Mouse (Mus musculus) heart, postnatal 36 days (tissue): ENCODE data around the gene Tnfrsf22. TPM values are rescaled to one million over a fixed set of nuclear protein-coding genes. Genes with fewer than 3 reads are reported as not detected.
A peak's percentile ranks its signal among the peaks of the same experiment; 100 is the strongest.

Experiments used
- DNase-seq, 2 experiments: peaks; one replicate each; pipeline ENCODE4 v3.0.0; 2021 to 2022
- intact Hi-C: fragments of 180-260 bp; cut with DNase I; formaldehyde crosslinking; loops from one replicate; pipeline ENCODE4 v1.15.1; 2025
- total RNA-seq, 2 experiments: library from RNA; stranded (reverse); gene quantifications; 2 replicates each; pipeline ENCODE4 v1.2.3; 2021

Gene Tnfrsf22
- total RNA-seq, 2 experiments from 2014 or later: 1.5 to 2.3 TPM

GRCm38 (mm10) chr7:143587586-143587985 is 61.9 kb downstream of the Tnfrsf22 start:
- DNase-seq: peak; percentile 22 to 25
- intact Hi-C loops: loop anchor here (5.0 kb wide), 1 partner anchor 160 kb away; no protein-coding TSS in a partner anchor

Other genes starting within 250 kb of the Tnfrsf22 start
- gene Cdkn1c, start 188.6 kb downstream of the Tnfrsf22 start, total RNA-seq: 10 to 100 TPM; 30.8 to 44.2 TPM
- gene Slc22a18, start 175.9 kb downstream of the Tnfrsf22 start, total RNA-seq: under 1 TPM; 0.33 to 0.54 TPM
- not detected for gene Phlda2, start 146.5 kb downstream of the Tnfrsf22 start, total RNA-seq
- 100 to 1,000 TPM; 181 to 193 TPM for gene Nap1l4, start 100.6 kb downstream of the Tnfrsf22 start, total RNA-seq
- 10 to 100 TPM; 22.6 to 23.6 TPM for gene Cars, start 49.6 kb downstream of the Tnfrsf22 start, total RNA-seq
- gene Tnfrsf26, start 20.9 kb downstream of the Tnfrsf22 start, total RNA-seq: under 1 TPM; 0.44 to 0.81 TPM
- 1 to 10 TPM; 1.4 to 2.0 TPM for gene Tnfrsf23, start 36.2 kb upstream of the Tnfrsf22 start, total RNA-seq
- 10 to 100 TPM; 19.6 to 26.1 TPM for gene Osbpl5, start 107.3 kb upstream of the Tnfrsf22 start, total RNA-seq
- not detected for gene Mrgprg, start 117.3 kb upstream of the Tnfrsf22 start, total RNA-seq
- gene Mrgpre, start 134.8 kb upstream of the Tnfrsf22 start, total RNA-seq: 1 to 10 TPM; 1.2 to 1.4 TPM
- 1 to 10 TPM; 4.2 to 4.4 TPM for gene Nadsyn1, start 173.2 kb upstream of the Tnfrsf22 start, total RNA-seq
- gene Dhcr7, start 173.5 kb upstream of the Tnfrsf22 start, total RNA-seq: 1 to 10 TPM; 5.6 to 6.2 TPM
- gene Gm498, start 217.2 kb upstream of the Tnfrsf22 start, total RNA-seq: not detected